Mouse (Mus musculus) ES-Bruce4 (cell line): ENCODE measurements around the gene Zfp985.
"Not testable (repeated sequence)": the region's sequence is repeated elsewhere in the genome, so short reads cannot be mapped to it uniquely, and the experiment has no call there.

ENCODE experiments used
- CTCF ChIP-seq: IDR thresholded peaks from one replicate; pipeline ENCODE4 v1.8.1; 2011; ENCODE audit warnings: low read depth, low read length
- EP300 ChIP-seq: IDR thresholded peaks from 2 replicates; pipeline ENCODE4 v1.6.1; 2011; ENCODE audit warnings: low read depth, low read length; ENCODE audit not compliant: insufficient read depth

GRCm38 (mm10) chr4:147559096-147559495, 6.0 kb downstream of the Zfp985 start:
- TF ChIP-seq EP300, CTCF: not testable (repeated sequence)
